Mouse (Mus musculus): Measurements from ENCODE around the gene Smarcc1.
"Not testable (repeated sequence)": the region's sequence is repeated elsewhere in the genome, so short reads cannot be mapped to it uniquely, and the experiment has no call there.

The Smarcc1 gene

GRCm38 (mm10) chr9:110132201-110132605, 14.7 kb downstream of the Smarcc1 start:
- peak; percentile 29 for DNase-seq

DNA sequence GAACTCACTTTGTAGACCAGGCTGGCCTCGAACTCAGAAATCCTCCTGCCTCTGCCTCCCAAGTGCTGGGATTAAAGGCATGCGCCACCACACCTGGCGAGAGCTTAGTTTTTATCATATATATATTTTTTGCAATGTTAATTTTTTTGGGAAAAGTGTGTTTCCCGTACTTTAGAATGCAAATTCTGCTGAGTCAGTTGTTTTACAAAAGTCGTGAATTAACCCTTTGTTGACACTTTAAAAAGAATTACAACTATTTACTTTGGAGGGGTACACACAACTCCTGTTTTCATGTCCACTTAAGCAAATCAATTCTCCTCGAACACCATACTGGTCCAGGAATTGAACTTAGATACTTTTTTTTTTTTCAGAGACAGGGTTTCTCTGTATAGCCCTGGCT, 15.4 kb downstream of the Smarcc1 start:
- DNase-seq, result no peak

- no peak for DNase-seq
Measured at GRCm38 (mm10) chr9:110134176-110134575, 16.7 kb downstream of the Smarcc1 start.

DNA sequence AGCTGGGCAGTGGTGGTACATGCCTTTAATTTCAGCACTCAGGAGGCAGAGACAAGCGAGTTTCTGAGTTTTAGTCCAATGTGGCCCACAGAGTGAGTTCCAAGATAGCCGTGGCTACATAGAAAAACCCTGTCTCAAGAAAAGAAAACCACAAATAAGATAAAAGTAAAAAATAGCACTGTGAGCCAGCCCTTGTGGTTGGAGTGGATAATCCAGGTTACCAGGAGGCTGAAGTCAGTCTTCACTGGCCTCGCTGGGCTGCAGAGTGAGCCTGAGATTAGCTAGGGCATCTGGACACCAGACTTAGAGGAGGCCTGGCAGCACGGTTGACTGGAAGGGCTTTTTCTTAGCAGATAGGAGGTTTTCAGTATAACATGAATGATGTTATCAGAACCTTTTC, 21.6 kb downstream of the Smarcc1 start:
- DNase-seq, result no peak

GRCm38 (mm10) chr9:110142097-110142496, 24.6 kb downstream of the Smarcc1 start:
- DNase-seq, result no peak

DNA sequence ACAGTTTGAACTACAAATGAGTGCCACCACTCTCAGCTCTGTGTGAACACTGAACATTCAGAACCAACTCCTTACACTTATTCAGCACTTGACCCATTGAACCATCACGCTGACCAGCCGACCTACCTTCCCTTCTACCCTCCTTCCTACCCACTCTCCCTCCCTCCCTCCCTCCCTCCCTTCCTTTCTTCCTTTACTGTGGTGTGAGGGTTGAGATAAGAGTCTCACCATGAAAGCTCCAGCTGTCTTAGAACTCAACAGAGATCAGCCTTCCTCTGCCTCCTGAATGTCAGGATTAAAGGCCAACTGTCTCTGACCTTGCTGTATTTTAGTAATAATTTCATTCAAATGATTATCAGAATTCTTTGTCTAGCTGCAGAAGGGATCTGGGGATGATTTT, 31.1 kb downstream of the Smarcc1 start:
- no peak for DNase-seq

DNA sequence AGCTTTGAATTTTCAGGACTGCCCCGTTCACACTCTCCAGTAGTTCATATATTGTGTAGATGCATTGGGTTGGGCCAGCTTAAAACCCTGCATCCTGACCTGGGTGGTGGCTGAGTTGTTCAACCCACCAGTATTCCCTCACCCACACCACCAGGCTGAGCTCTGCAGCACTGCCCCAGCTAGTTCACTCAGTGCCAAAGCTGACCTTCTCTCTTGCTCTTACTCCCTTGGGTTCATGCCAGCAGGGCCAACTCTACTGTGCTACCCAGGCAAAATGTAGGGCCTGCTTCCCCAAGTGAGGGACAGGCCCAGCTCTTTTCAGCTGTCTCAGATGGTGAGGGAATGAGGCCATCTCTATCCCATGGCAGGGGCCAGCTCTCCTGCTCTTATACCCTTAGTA, 41.5 kb downstream of the Smarcc1 start:
- DNase-seq, result no peak

GRCm38 (mm10) chr9:110160486-110160885, 43.0 kb downstream of the Smarcc1 start:
- DNase-seq, result not testable (repeated sequence)

DNA sequence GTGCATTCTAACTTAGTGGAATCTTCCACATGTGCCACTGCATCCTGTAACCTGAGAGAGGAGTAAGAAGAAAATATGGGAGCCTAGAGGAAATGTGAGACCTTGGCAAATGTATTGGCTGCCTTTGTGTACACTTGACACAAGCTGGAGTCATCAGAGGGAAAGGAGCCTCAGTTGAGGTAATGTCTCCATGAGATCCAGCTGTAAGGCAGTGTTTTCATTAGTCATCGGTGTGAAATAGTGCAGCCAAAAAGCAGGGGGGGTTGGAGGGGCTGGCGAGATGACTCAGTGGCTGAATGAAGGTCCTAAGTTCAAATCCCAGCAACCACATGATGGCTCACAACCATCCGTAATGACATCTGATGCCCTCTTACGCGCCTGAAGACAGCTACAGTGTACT, 44.9 kb downstream of the Smarcc1 start:
- DNase-seq, result no peak

GRCm38 (mm10) chr9:110163071-110163470, 45.6 kb downstream of the Smarcc1 start:
- no peak for DNase-seq

DNA sequence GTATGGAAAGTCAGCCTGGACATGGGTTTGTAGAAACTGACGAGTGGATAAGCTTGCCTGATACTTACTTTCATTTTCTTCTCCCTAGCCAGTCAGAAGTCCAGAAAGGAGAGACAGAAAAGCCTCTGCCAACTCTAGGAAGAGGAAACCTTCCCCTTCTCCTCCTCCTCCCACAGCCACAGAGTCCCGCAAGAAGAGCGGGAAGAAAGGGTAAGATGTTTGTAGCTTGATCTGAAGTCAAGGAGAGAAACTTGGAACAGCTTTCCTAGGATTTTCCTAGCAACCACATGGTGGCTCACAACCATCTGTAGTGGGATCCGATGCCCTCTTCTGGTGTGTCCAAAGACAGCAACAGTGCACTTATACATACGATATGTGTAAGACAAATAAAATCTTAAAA, 53.4 kb downstream of the Smarcc1 start:
- no peak for DNase-seq

DNA sequence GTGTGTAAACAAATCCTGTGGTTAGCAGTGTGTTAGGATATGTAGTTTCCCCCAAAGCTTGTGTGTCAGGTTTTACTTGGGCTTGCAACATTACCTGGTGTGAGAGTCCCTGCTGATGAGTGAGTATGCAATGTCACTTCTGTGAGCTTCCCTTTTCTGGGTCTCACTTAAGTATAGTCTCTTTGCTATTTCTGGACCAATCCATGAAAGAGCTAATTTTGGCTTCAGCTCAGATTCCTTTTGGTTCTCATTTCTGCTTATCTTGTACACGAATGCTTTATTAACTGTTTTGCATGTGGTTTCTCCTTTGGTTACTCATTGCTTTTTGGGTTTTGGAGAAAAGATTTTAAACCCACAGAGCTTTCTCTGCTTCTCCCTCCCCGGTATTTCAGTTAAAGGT, 82.4 kb downstream of the Smarcc1 start:
- no peak for DNase-seq

GRCm38 (mm10) chr9:110205526-110206404, 88.3 kb downstream of the Smarcc1 start:
- no peak for DNase-seq

DNA sequence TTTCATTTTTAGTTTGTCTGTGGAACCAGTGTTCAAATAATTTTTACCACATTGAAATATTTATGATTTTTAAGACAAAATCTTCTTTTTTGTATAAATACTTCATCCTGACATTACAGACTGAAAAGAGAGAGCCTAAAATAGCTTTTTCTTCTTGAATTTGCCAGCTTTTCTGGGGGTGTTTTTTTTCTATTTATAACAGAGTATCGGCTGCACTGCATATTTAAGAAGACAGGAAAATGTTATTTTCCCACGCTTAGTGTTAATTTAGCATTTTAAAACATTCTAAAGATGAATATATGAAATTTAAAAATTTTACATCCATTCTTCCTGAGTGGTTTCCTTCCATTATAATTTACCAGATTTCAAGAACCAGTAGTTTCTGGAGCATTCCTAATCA, 88.9 kb downstream of the Smarcc1 start:
- DNase-seq, result no peak

- no peak for DNase-seq
Measured at GRCm38 (mm10) chr9:110208265-110208664, 90.8 kb downstream of the Smarcc1 start.

GRCm38 (mm10) chr9:110208967-110209366, 91.5 kb downstream of the Smarcc1 start:
- no peak for DNase-seq

- DNase-seq, result no peak
Measured at GRCm38 (mm10) chr9:110224273-110224672, 106.8 kb downstream of the Smarcc1 start.

- no peak for DNase-seq
Measured at GRCm38 (mm10) chr9:110226191-110226590, 108.7 kb downstream of the Smarcc1 start.

DNA sequence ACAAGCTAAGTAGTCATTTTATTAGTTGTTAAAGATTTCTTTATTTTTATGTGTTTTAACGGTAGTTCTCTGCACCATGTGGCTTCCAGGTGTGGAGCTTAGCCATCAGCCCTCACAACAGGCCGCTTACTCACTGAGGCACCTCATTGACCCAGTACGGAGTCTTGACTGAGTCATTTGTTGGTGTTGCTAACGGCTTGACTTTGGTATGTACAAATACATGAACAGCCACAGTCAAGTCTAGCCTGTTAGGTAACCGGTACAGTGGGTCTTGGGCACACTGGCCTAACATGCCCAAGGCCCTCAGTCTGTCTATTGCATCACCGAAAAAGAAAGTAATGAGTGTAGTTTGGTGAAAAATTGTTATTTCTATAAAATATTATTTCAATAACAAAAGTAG, 111.2 kb downstream of the Smarcc1 start:
- no peak for DNase-seq

DNA sequence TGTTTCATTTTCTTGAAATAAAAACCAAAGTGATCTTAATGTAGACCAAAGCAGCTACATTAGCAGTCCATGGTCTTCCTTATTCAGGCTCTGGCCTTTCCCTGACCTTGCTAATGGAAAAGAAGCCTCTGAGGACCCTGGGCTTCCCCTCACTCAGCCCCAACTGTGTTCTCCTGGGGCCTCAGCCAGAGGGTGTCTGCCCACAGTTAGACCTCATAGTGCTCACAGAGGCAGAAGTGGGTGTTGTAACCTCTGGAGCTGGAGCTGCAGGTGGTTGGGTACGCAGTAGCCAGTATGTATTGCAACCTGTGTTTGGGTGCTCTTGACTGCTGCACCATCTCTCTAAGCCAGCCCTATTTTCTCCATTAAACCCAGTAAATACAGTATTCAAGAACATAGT, 111.6 kb downstream of the Smarcc1 start:
- no peak for DNase-seq

DNA sequence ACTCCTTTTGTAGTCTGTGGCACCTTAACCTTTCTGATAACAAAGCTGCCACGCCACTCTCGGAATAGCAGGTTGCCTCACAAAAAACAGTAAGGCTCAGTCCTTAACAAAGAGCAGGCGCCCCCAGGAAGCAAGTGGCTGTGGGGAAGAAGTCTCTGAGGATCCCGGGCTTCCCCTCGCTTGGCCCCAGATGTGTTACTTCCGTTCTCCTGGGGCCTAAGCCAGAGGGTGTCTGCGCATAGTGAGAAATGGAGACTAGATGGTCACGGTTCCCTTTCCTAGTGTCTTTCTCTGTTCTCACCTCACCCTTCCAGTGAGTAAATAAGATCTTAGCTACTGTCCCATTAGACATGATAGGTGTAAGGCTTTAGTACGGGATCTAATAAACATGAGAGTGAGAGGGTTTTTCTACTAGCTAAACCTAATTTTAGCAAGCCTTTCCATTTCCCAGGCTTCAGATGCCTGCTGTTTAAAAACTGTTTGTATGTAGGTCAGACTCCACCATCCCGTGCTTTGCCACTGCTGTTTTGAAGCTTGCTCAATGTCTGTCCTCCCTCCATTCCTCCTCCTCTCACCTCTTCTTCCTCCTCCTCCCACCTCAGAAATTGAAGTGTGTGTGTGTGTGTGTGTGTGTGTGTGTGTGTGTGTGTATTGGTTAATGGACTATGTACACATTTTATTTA, 112.2 kb downstream of the Smarcc1 start:
- DNase-seq, result no peak

DNA sequence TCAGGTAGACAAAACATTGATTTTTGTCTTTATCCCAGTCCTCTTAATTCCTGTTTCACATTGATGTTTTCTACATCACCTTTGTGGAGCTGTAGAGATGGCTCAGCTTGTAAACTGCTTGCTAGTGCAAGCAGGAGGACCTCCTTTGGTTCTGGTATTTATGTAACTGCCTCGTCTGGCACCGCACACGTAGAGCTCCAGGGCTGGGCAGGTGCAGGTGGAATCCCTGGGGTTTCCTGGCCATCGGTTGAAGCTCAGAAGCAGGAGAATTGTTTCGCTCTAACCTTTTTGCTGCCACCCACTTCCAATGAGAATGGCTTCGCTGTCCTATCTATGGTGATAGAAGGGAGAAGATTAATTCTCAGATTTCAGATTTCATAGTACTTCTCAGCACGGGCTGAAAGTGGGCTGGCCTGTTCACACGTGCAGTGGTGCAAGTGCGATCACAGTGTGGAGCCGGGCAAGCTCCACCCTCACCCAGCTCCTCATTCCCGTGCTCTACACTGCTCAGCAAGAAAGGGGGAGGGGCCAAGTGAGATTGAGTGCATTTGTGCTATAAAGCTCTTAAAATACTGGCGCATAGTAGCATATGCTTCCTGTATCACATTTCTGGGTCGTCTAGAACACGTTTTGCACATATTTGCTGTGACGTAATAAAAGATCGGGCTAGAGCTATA, 113.0 kb downstream of the Smarcc1 start:
- no peak for DNase-seq

GRCm38 (mm10) chr9:110234962-110235361, 117.5 kb downstream of the Smarcc1 start:
- no peak for DNase-seq
